Mouse (Mus musculus) retina, embryonic 14.5 days (tissue): Measurements from ENCODE around the gene Nhp2.
A peak's percentile ranks its signal among the peaks of the same experiment; 100 is the strongest.
"Not testable (repeated sequence)": the region's sequence is repeated elsewhere in the genome, so short reads cannot be mapped to it uniquely, and the experiment has no call there.

ENCODE experiments used
- DNase-seq: peaks from one replicate; pipeline ENCODE4 v3.0.0-alpha.2; 2015; ENCODE audit warnings: low spot score

The Nhp2 gene

DNA sequence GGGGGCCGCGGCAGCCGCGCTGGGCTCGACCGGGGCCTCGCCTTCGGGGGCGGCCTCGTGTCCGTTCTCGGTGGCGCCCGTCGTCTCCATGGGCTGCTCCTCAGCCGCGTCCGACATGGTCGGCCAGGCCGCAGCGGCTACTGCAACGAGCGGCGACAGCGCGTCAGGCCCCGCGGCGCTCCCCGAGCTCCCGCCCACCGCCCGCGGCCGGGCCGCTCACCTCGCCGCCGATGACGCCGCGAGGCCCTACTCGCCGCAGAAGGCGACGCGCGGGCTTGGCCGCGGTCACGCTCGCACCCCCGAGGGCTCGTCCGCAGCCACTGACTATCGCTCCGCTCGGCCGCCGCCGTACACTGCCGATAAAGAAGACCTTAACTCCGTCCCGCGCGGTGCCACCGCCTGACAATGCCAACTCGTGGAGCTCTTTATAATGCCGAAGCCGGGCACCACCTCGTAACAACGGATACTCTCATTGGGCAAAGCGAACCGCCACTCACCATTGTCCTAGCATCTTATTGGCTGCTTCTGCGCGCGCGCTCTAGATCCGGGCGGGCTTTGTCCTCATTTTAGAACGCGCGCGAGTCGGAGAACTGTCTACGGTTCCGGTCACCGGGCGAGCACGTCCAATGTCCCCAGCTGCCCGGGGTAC is 13.0 kb upstream of the Nhp2 start, which contains the start of gene Hnrnpab:
Gene Hnrnpab, minus strand, starts transcription at position 401 of the 649 bp plus-strand sequence.
- peak; percentile 100 for DNase-seq

- DNase-seq, result no peak
Observed at GRCm38 (mm10) chr11:51607096-51607738, 12.3 kb upstream of the Nhp2 start.

DNA sequence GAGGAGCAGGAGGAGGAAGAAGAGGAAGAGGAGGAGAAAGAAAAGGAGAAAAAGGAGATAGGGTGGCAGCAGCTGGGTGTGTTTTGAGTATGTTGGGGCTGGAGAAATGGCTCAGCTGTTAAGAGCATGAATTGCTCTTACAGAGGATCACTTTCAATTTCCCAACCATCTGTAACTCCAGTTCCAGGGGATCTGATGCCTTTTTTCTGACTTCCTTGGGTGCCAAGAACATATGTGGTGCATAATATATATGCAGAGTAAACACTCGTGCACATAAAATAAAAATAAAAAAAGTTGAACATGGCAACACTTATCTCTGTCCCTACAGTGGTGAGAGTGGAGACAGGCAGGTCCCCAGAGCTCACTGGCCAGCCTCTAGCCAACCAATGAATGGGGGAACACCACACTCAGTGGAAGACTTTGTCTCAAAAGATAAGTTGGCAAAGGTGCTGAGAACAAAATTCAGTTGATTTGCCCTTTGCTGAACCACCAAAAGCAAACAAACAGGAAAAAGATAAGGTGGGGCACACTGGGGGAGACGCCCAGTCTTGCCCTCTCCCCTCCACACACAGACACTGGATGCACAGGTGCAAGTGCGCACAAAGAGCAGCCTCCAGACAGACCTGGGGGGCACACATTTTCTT is 10.1 kb upstream of the Nhp2 start:
- DNase-seq, result no peak

DNA sequence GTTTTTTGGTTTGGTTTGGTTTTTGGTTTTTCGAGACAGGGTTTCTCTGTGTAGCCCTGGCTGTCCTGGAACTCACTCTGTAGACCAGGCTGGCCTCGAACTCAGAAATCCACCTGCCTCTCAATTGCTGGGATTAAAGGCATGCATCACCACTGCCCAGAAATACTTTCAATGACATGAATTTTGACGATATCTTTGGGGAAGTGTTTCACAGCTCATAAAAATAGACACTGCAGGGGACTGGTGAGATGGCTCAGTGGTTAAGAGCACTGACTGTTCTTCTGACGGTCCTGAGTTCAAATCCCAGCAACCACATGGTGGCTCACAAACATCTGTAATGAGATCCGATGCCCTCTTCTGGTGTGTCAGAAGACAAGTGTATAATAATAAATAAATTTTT is 9.6 kb upstream of the Nhp2 start:
- not testable (repeated sequence) for DNase-seq

GRCm38 (mm10) chr11:51614256-51614655 is 5.3 kb upstream of the Nhp2 start:
- DNase-seq, result no peak

GRCm38 (mm10) chr11:51615129-51615528 is 4.4 kb upstream of the Nhp2 start:
- DNase-seq, result no peak

GRCm38 (mm10) chr11:51615601-51616000 is 3.9 kb upstream of the Nhp2 start:
- DNase-seq, result peak; percentile 69

DNA sequence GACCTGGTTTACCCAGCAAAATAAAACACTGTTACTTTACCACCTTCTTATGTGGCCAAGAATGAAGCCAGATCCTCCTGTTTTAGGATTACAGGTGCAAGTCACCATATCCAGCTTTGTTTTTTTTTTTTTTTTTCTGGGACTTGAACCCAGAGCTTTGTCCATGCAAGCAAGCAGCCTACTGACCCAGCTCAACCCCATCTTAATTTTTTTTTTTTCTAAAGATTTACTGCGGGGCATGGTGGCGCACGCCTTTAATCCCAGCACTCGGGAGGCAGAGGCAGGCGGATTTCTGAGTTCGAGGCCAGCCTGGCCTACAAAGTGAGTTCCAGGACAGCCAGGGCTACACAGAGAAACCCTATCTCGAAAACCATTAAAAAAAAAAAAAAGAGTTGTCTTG is 3.4 kb upstream of the Nhp2 start:
- not testable (repeated sequence) for DNase-seq

DNA sequence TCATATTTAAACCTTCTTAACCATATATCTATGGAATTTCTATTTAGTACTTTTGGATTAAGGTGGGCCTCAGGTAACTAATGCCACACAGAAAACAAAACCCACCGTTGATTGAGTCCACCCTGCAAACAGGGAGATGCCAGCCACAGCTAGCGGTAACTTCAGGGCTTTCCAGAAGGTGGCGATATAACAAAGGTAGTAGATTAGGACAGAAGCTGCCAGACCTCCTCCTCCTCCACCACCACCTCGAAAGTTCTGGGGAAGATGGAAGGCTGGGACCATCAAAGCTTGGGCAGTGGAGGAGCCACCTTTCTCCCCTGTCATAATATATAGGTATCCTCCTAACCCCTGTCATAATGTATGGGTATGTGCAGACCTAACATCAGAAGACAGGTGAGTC is 1.8 kb upstream of the Nhp2 start:
- peak; percentile 87 for DNase-seq

DNA sequence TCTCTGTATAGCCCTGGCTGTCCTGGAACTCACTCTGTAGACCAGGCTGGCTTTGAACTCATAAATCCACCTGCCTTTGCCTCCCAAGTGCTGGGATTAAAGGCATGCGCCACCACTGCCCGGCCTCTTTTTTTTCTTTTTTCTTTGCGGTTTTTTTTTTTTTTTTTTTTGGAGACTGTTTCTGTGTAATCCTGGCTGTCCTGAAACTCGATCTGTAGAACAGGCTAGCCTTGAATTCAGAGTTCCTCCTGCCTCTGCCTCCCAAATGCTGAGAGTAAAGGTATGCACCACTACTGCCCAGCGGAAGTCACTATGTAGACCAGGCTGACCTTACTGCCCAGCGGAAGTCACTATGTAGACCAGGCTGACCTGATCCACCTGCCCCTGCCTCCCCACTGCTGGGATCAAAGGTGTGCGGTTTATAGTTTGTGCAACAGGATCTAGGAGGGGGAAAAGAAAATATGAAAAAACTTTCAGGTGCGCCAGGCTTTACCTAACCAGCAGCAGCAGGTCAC is 584 bp upstream of the Nhp2 start:
- no peak for DNase-seq

GRCm38 (mm10) chr11:51620084-51620483 is 549 bp downstream of the Nhp2 start:
- no peak for DNase-seq

DNA sequence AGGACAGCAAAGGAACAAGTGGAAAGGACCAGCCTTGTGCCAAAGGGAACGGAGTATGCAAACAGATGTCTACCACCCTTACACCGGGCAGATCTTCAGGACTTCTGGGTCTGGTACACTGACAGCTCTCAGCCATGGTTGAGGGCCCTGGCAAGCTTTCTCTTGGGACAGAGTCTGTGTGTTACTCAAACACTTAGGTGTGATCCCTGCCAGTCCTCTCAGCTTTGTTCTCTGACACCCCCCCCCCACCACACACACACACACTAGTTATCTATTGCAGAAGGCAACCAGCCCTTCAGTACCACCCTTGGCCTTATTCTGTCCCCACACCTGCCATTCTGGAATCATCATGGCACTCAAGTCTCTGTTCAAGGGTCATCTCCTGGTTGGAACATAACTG is 2.2 kb downstream of the Nhp2 start:
- DNase-seq, result no peak

- no peak for DNase-seq
Observed at GRCm38 (mm10) chr11:51622971-51623491, 3.5 kb downstream of the Nhp2 start.

GRCm38 (mm10) chr11:51625187-51625820 is 5.8 kb downstream of the Nhp2 start:
- DNase-seq, result no peak

DNA sequence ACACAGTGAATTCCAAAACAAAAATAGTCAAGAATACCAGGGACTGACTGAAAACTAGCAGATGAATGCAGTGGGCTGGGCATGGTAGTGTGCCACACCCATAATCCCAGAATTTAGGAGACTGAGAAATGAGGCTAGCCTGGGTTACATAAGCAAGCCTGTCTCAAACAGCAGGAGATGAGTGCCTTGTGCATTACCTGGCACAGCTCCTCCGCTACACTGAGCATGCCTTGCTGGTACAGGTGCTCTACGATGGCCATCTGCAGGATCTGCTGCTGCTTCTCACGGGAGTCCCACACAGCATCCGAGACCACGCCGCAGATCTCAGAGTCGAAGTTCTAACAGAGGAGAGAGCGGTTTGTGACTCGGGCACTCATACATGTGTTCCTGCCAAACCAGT is 7.9 kb downstream of the Nhp2 start:
- no peak for DNase-seq

DNA sequence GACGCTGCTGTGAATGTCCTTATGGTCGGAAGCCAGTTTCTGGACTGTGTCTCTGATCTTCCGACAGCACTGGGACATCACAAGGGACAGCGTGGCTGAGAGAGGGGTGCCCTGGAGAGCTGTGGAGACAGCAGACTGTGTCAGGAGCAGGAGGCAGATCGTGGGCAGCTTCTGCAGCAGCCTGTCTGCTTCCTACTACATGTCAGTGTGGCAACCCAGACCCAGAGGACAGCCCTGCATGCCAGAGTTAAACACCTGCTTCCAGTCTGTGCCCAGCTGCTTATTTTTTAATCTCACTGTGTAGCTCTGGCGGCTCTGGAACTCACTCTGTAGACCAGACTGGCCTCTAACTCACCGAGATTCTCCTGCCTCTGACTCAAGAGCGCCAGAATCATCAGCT is 8.4 kb downstream of the Nhp2 start:
- DNase-seq, result no peak

GRCm38 (mm10) chr11:51629651-51630314 is 10.2 kb downstream of the Nhp2 start:
- DNase-seq, result no peak

GRCm38 (mm10) chr11:51632130-51632753 is 12.7 kb downstream of the Nhp2 start:
- DNase-seq, result no peak

DNA sequence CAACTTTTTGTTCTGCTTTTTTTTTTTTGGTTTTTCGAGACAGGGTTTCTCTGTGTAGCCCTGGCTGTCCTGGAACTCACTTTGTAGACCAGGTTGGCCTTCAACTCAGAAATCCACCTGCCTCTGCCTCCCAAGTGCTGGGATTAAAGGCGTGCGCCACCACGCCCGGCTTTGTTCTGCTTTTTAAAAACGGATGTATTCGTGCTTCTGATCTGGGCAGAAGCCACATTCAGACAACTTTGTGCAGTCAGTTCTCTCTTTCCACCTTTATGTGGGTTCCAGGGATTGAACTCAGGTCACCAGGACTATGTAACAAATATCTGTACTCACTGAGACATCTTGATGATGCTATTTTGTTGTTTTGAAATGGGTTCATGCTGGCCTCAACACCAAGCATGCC is 13.7 kb downstream of the Nhp2 start:
- not testable (repeated sequence) for DNase-seq

DNA sequence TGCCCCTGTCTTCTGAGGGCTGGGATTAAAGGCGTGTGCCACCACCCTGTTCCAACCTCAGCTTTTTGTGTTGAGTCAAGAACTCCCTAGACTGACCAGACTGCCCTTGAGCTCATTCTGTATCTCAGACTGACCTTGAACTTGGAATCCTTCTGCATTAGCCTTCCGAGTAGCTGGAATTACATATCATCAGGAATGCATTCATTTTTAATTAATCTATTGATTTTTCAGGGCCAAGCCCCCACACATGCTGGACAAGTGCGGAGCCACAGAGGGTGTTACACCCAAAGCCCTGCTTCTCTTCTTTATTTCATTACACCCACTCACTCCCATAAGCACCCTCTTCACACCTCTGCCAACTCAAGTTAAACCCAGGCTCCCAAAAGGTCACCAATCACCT is 14.2 kb downstream of the Nhp2 start:
- no peak for DNase-seq

DNA sequence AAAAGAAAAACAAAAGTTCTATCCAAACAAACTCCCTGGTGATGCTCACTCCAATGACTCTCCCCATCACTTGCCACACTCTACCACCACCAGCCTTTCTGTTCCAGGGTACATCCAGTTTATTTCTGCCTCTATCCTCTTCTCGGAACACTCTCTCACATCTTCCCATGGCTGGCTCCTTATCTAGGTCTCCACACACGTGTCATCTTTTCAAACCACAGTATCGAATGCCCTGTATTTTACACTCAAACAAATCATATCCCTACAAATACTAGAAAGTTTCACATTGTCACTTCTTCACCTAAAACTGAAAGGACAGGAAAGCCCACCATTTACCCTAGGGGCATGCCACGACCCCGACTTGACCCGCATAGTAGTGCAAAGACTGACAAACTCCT is 15.6 kb downstream of the Nhp2 start:
- no peak for DNase-seq
